Mouse (Mus musculus): ENCODE measurements at regions not wholly inside any gene's neighbourhood (a gene's known extent, or its start where the extent isn't known, plus 50 kb on each side); places are given as distances from the start of the nearest gene placed in this dataset.

GRCm38 (mm10) chr2:172613891-172614391 is 64.5 kb downstream of the Tfap2c start:
- DNase-seq (ENCODE audit: low spot score), result no peak

DNA sequence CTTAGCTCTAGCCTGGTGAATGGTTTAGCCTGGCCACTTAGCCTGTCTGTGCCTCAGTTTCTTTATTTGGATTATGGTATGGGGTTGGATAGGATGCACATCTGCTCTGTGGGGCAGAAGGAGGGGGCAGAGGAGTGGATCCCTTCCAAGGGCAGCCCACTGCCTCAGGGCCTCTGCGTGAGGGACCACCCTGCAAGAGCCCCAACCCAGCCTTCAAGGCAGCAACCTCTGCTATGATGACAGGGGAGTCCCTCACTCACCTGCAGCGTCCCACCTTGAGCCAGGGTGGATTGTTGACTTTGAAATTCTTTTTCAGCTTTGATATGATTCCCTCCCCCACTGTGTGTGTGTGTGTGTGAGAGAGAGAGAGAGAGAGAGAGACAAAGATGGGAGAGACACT is 65.8 kb downstream of the Tfap2c start:
- no peak for DNase-seq (ENCODE audit: low spot score)

DNA sequence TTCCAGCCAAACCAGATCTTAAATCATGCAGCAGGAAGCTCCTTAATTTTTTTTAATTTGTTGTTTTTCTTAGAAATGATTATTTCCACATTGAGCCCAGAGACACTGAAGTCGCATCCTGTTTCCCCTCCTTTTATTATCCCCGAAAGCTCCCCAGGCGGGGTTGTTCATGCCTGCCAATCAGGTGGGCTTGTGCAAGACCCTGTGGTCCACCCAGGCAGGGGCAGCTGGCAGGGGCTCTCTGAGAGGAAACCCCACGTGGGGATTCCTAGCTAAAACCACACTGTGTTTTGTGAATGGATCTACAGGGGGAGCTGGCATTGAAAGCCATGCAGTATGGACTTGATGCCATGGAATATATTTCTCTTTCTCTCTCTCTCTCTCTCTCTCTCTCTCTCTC is 66.2 kb downstream of the Tfap2c start:
- DNase-seq (ENCODE audit: low spot score), result no peak

- no peak for DNase-seq (ENCODE audit: low spot score)
These were observed 69.8 kb downstream of the Tfap2c start for GRCm38 (mm10) chr2:172619168-172619567.

DNA sequence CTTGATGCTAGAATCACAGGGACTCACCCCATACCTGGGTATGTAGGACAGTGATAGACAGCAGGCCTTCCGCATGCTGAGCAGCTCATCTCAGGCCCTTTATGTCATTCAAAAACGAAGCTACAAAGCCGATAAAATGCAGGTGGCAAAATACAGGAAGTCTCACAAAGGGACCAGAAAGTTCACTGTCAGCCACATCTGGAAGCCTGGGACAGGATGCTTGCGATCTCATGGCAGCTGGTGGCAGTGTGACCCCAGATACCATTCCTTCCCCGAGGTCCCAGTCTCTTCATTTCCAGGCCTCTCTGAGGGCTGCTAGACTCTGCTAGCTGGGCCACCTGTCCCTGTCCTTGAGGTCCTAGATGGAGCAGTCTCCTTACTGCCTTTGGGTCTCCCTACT is 70.6 kb downstream of the Tfap2c start:
- DNase-seq (ENCODE audit: low spot score), result no peak

DNA sequence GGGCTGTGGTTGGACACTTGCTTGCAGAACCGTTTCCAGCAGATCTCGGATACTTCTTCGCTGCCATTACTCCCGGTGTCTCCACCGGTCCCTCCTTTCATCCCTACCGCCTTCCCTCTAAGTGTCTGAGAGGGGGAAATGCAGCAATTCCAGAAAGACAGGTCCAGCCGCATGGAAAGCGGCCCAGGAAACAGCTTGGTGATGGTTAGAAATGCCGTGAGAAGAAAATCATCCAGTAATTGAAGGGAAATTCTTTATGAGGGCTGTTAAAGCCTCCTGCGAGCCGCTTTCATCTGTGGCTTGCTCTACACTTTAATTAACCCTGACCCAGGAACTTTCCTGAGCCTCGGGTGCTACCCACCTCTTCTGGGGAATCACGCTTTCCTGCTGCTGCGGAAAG is 74.3 kb downstream of the Tfap2c start:
- no peak for DNase-seq (ENCODE audit: low spot score)

DNA sequence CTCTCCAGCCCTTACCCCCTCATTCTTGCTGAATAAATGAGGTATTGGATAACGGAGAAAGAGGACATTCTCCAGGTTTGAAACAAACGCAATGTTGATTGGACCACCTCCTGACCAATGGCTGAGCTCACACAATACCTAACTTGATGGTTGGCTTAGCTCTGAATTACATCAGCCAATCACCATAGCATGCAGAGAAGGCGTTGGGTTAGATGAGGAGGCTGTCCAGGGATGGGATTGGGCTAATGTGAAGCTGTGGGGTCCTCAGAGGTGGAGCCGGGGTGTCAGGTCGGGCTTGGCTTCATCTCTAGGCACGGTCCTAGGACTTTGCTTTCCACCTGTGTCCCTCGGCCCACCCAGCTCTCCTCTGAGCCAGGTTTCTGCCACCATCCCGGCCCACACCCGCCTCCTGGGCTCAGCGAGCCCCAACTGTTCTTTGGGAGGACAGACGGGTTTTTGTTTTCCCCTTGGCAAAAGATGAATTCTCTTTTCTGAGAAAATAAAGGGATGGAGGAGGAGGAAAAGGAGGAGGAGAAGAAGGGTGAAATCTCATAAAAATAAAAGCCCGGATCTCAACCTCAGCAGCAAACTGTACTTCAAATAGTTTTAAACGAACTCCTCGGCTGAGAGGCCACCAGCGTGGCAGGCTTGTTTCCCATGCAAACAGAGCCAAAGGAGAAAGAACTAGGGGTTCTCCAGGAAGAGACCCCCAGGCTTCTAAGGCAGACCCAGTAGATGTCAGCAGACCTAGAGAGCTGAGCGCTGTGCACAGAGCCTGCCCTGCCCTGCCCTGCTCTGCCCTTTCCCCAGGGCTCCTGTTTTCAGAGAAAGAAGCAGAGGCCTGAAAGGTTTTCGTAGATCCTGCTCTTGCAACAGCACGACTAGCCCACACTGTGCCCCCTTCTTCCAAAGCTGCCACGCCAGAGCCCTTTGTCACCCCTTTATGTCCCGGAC is 78.2 kb downstream of the Tfap2c start:
- DNase-seq (ENCODE audit: low spot score), result no peak

- no peak for DNase-seq (ENCODE audit: low spot score)
These were observed 80.9 kb downstream of the Tfap2c start for GRCm38 (mm10) chr2:172630333-172630732.

GRCm38 (mm10) chr2:172642616-172643015 is 93.2 kb downstream of the Tfap2c start:
- DNase-seq (ENCODE audit: low spot score), result no peak

GRCm38 (mm10) chr2:172643860-172644259 is 94.5 kb downstream of the Tfap2c start:
- no peak for DNase-seq (ENCODE audit: low spot score)

DNA sequence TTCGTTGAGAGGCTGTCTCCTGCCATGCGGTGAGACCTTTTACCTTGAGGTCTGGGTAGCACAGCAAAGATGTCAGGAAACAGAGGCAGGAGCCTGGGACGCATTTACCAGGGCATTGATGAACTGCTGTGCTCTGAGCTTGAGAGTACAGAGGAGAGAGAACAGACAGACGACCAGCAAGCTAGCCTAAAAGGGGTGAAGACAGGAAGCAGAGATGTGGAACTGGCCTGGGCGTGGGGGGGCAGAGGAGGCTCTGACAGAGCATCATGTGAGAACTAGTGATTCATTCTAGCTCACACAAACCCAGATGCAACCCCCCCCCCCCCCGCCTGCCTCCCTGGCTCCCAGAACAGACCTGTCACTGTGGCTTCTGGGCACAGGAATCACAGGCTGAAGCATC is 95.1 kb downstream of the Tfap2c start:
- DNase-seq (ENCODE audit: low spot score), result no peak

- no peak for DNase-seq (ENCODE audit: low spot score)
These were observed 98.7 kb downstream of the Tfap2c start for GRCm38 (mm10) chr2:172648072-172648471.

- DNase-seq (ENCODE audit: low spot score), result no peak
These were observed 111.1 kb downstream of the Tfap2c start for GRCm38 (mm10) chr2:172660479-172660878.

DNA sequence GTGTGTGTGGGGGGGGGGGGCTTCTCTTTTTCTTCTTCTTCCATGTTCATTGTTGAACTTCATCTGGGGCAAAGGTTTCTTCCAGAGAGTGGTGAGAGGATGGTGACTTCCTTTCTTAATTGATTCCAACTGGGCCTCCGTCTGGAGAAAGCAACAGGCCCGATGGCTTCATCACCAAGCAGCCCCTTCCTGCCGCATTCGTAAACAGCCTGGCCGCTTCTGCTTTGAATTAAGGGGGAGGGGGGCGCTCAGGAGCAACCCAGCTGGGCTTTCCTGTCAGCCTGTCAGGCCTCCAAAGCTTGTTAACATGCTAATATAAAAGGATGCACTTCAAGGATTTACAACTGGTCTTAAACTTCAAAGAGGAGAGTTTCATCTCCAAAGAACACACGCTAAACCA is 111.5 kb downstream of the Tfap2c start:
- no peak for DNase-seq (ENCODE audit: low spot score)

DNA sequence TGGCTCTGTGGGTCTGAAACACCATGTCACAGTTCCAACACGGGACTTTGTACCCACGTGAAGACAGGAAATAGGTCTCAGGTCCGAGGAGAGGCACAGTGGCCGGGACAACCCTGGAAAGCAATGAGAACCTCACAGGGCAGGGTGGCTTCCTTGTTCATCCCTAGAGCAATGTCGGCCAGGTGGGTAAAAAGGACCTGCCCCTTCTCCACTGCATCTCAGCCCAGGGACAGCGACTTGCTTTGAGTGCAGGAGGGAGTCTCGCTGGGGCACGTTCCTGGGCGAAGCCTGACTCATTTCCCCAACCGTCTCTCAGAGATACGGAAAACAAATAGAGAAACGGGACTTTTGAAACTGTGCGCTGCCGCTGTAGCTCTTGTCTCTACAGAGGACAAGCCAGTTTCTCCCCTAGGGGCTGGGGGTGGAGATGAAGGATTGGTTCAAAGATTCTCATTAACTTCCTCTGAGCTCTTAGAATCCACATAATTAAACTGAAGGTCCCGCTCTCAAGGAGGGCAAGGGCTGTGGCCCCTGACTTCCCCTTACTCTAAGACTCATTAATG is 112.1 kb downstream of the Tfap2c start:
- no peak for DNase-seq (ENCODE audit: low spot score)

DNA sequence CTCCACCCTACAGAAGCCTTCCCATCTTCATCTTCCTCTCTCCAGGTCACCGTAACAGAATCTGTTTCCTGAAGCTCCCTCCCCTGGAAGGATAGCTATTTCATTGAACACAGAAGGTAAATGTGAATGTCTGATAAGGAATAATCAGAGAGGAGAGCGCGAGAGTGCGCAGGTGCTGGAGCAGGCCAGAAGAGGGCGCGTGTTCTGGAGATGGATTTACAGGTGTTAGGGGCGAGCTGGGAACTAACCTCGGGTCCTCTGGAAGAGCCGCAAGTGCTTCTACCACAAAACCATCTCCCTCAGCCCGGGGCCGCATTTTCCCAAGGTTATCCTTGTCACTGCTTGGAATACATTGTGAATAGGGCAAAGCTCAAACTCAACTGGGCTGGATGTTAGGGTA is 112.8 kb downstream of the Tfap2c start:
- no peak for DNase-seq (ENCODE audit: low spot score)

- DNase-seq (ENCODE audit: low spot score), result no peak
These were observed 114.3 kb downstream of the Tfap2c start for GRCm38 (mm10) chr2:172663681-172664080.

DNA sequence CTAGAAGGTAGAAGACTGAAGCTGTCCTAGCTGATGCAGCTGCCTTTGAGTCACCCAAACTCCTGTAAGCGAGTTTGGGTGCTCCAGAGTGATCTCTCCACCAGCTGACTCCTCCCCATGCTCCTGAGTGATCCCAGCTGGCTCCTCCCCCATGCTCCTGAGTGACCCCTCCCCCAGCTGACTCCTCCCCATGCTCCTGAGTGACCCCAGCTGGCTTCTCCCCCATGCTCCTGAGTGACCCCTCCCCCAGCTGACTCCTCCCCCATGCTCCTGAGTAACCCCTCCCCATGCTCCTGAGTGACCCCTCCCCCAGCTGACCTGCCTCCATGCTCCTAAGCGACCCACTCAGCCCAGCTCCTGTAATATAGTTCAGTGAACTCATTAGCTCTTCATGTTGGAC is 123.7 kb downstream of the Tfap2c start:
- no peak for DNase-seq (ENCODE audit: low spot score)

DNA sequence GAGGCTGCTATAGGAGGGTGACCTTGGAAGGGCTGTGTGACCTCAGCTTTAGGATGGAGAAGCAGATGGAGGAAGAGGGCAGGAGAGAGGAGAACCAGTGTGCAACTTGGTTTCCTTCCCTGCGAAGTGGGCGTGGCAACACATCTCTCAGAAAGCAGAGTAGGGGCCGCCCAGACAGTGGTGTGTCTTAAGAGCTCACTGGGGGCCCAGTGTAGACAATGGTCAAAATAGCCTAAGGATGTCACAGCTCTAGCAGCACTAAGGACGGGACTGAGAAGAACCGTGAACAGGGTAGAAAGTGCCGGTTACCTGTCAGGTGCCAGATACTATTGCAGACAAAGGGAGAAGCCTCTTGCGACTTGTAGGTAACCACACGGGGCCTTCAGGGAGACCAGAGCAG is 125.2 kb downstream of the Tfap2c start:
- DNase-seq (ENCODE audit: low spot score), result no peak

GRCm38 (mm10) chr2:172675081-172675480 is 125.7 kb downstream of the Tfap2c start:
- no peak for DNase-seq (ENCODE audit: low spot score)

DNA sequence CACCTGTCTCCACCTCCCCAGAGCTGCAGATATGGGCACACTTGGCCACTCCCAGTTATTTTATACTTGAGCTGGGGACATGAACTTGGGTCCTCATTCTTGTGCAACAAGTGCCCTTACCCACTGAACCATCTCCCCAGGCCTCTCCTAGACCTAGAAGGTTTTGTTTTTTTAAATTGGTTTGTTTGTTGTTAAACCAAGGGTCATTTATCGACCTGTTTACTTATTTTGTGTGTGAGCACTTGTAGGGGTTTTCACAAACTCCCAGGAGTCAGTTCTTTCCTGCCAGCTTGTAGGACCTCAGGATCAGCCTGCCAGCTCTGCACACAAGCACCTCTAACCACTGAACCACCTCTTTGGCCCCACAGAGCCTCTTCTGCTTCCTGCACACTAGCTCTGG is 140.8 kb downstream of the Tfap2c start:
- DNase-seq (ENCODE audit: low spot score), result no peak

DNA sequence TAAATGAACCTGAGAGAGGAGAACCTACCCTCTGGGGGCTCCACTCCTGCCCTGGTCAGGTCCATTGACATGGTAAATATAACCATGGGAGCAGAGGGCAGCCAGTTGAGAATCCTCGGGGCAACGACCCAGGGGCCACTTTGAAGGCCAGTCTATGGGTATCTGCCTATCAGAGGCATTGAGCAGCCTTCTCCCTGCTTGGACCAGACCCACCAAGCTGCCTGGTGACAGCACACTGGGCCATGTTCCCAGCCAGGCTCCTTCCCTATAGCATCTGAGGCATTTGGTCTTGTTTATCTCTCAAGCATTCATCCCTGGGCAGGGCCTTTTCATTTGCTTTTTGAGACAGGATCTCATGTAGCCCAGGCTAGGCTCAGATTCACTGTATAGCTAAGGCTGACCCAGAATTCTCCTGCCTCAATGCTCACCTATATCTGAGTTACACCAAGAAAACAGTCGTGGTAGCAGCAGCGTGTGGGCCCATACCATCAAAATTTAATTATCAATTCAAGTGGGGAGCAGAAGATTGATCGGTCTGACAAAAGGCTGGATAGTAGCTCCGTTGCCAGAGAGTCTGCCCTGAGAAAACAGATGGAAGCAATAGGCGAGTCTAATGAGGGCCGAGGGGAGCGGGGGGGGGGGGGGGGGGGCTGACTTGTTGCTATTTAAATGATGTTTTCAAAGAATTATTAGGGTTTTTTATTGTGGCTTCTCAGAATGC is 141.7 kb downstream of the Tfap2c start:
- DNase-seq (ENCODE audit: low spot score), result no peak

DNA sequence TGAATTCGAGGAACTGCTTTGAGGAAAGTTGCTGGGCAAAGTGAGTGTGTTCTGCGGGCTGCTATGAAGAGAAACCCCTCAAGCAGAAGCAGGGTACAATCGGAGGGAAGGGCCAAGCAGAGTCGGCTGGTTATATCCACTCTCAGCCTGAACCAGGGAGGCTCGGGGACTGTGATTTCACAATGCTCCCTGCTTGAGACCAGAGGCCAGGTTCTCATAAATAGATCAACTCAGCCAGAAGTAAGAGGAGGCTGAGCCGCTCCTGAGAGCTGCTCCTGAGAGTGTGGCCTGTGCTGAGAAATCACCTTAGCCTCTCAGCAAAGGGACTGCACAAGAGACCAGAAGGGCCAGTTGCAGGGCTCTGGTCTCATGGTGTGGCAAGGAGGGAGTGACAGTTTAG is 149.6 kb downstream of the Tfap2c start:
- no peak for DNase-seq (ENCODE audit: low spot score)

Measured in adipocyte (in vitro differentiated cells).